ENCODE assay signal across 25 mouse cellular contexts in the genomic region with DNA sequence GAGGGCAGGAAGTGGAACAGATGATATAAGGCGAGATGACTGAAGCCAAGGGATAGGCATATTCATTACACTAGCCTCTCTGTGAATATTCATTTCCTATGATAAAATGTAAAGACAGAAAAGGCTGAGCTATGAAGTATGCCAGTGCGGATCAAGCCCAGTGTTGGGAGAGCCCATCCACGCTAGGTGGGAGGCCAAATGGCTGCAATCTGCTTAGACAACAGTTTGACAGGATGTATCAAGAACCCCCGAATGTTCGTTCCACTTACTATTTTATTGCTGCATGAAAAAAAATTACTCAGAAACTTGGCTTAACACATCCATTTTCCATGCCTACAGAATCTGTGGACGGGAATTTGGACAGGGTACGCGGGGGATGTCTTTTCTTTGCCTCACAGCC. TPM values are rescaled to one million over a fixed set of nuclear protein-coding genes. Genes with fewer than 3 reads are reported as not detected.
DNase-seq lines count a peak whose midpoint lies in the region; ATAC-seq and TF ChIP-seq lines count a peak whose summit lies in the region.
"Had no signal": no experiment of that assay in that cellular context is flagged by ENCODE, and none has a peak within 500 bp of the region (broad histone marks: within the 10 kb centered on the region; RNA-seq: fewer than 3 reads in every experiment).

No protein-coding gene starts in this region.

- H3K27me3 ChIP-seq in forebrain, postnatal 0 days (ENCODE audit: insufficient read depth, low read length): no peaks in the 10 kb centered on the region
- no peaks in the 10 kb centered on the region for H3K27me3 ChIP-seq in forebrain, embryonic 10.5 days (ENCODE audit: poor library complexity, severe bottlenecking)
- H3K27me3 ChIP-seq: embryonic facial prominence, embryonic 12.5 days; forebrain, embryonic 12.5 days; hindbrain, embryonic 12.5 days had no signal

- no peak for TF ChIP-seq CTCF in forebrain, postnatal 0 days (IDR thresholded peaks at IDR 0.05; ENCODE audit: low read depth)

- no peak overlapping the region for H3K4me3 ChIP-seq in forebrain, postnatal 0 days (ENCODE audit: low read depth, low read length)
- H3K4me3 ChIP-seq in forebrain, embryonic 10.5 days: no peak overlapping the region
- H3K4me3 ChIP-seq: embryonic facial prominence, embryonic 12.5 days; forebrain, embryonic 12.5 days; heart, embryonic 10.5 days; hindbrain, embryonic 12.5 days had no signal

- 76% methylated on average over 8 of the region's 8 CpGs for WGBS in forebrain, postnatal 0 days
- WGBS in forebrain, embryonic 10.5 days: 93% methylated on average over 8 of the region's 8 CpGs

- 0 out of 2 replicates have a peak, but pooled peaks cover 4% of the 10 kb centered on the region for H3K4me1 ChIP-seq in forebrain, postnatal 0 days (ENCODE audit: insufficient read depth)
- H3K4me1 ChIP-seq in forebrain, embryonic 10.5 days: peaks cover 7% of the 10 kb centered on the region; the same call in 1 of the 2 replicates
- H3K4me1 ChIP-seq: embryonic facial prominence, embryonic 12.5 days; forebrain, embryonic 12.5 days; heart, embryonic 10.5 days; hindbrain, embryonic 12.5 days had no signal

- H3K27ac ChIP-seq in forebrain, postnatal 0 days (ENCODE audit: low read depth, low read length): no peak overlapping the region
- no peak overlapping the region for H3K27ac ChIP-seq in forebrain, embryonic 10.5 days
- H3K27ac ChIP-seq: embryonic facial prominence, embryonic 12.5 days; forebrain, embryonic 12.5 days; heart, embryonic 10.5 days; hindbrain, embryonic 12.5 days had no signal

- H3K9me3 ChIP-seq in forebrain, postnatal 0 days (ENCODE audit: low read length): no peaks in the 10 kb centered on the region
- H3K9me3 ChIP-seq in forebrain, embryonic 10.5 days: no peaks in the 10 kb centered on the region
- H3K9me3 ChIP-seq: embryonic facial prominence, embryonic 12.5 days; forebrain, embryonic 12.5 days; G1E; heart, embryonic 10.5 days; hindbrain, embryonic 12.5 days had no signal

- peak; percentile 33 for DNase-seq in forebrain, postnatal 0 days
- no peak for DNase-seq in forebrain, embryonic 10.5 days (ENCODE audit: extremely low spot score, low spot score)
- peak; percentile 31 to 74 for DNase-seq in layer of hippocampus, adult 18-20 months (ENCODE audit: low spot score in 2 of 2)
- no peak for DNase-seq in layer of hippocampus, adult 11-12 months (ENCODE audit: low spot score)
- DNase-seq in right cerebral cortex, adult 2 months (ENCODE audit: low spot score in 2 of 2): peak; percentile 13 to 21
- DNase-seq in right cerebral cortex, postnatal 14 days: no peak
- DNase-seq in retina, embryonic 14.5 days (ENCODE audit: low spot score): no peak
- DNase-seq: adrenal gland, adult 8-10 months; adrenal gland, postnatal 36 days; B cell, adult 2 months; cerebellum, adult 11-12 months; cerebellum, adult 9-10 months; cerebellum, postnatal 25 days; gastrocnemius, postnatal 36 days; heart, adult 18-20 months; heart, postnatal 10 days; heart, postnatal 4 days had no signal

- H3K4me2 ChIP-seq in forebrain, postnatal 0 days (ENCODE audit: low read depth): no peak overlapping the region
- H3K4me2 ChIP-seq: embryonic facial prominence, embryonic 12.5 days; forebrain, embryonic 12.5 days; hindbrain, embryonic 12.5 days had no signal

- H3K36me3 ChIP-seq in forebrain, postnatal 0 days (ENCODE audit: insufficient read depth): no peaks in the 10 kb centered on the region
- no peaks in the 10 kb centered on the region for H3K36me3 ChIP-seq in forebrain, embryonic 10.5 days (replicated peaks)
- H3K36me3 ChIP-seq: embryonic facial prominence, embryonic 12.5 days; forebrain, embryonic 12.5 days; G1E; heart, embryonic 10.5 days; hindbrain, embryonic 12.5 days had no signal

- H3K9ac ChIP-seq in forebrain, postnatal 0 days: no peak overlapping the region
- H3K9ac ChIP-seq: embryonic facial prominence, embryonic 12.5 days; forebrain, embryonic 12.5 days; hindbrain, embryonic 12.5 days had no signal

- ATAC-seq in forebrain, postnatal 0 days: peak; percentile 79
- ATAC-seq: CD4-positive, CD25-positive, alpha-beta regulatory T cell, adult 4 months; forebrain, embryonic 16.5 days; hindbrain, embryonic 16.5 days had no signal

RNA-seq across cellular contexts. Expression of a gene that starts 28.7 kb away (rescaled TPM):
- total RNA-seq in forebrain, postnatal 0 days (2014; rRNA removed): 8.5 and 11.3 TPM in 2 replicates
- polyA plus RNA-seq in forebrain, postnatal 0 days (2015; fragmentation: Nextera tagmentation; extraction: Ambion mirVana): 2.5 and 3.5 TPM in 2 replicates
- polyA plus RNA-seq in forebrain, embryonic 10.5 days (2016; fragmentation: Nextera tagmentation; extraction: Ambion mirVana): 22.5 and 25.6 TPM in 2 replicates
- total RNA-seq in layer of hippocampus, adult 18-20 months (2021): 10 to 100 TPM; 22.6 to 25.0 TPM

Comparison
In these comparisons a context has a peak if more than half of its experiments do, and no peak if none do; other contexts are left out.
1. DNase-seq: peak in forebrain, postnatal 0 days (single experiment), layer of hippocampus, adult 18-20 months (2 of 2) and right cerebral cortex, adult 2 months (2 of 2); none in forebrain, embryonic 10.5 days (single experiment), layer of hippocampus, adult 11-12 months (single experiment), right cerebral cortex, postnatal 14 days (single experiment) and retina, embryonic 14.5 days (single experiment).